Mouse (Mus musculus) left cerebral cortex, adult 2 months (tissue): ENCODE data around the gene Sema6d. TPM values are rescaled to one million over a fixed set of nuclear protein-coding genes. Genes with fewer than 3 reads are reported as not detected.

Source experiments
- DNase-seq, 2 experiments: peaks; one replicate each; pipeline ENCODE4 v3.0.0; 2021 to 2022; ENCODE audit warnings: low spot score in 2 of 2, mixed read lengths in 1 of 2; ENCODE audit errors: extremely low spot score in 1 of 2
- H3K27ac ChIP-seq: fragments of 200-600 bp; 2 replicates; pipeline ENCODE4 v1.8.1; 2022
- H3K4me3 ChIP-seq: fragments of 200-600 bp; 2 replicates; pipeline ENCODE4 v1.8.1; 2022
- CTCF ChIP-seq: fragments of 200-600 bp; IDR thresholded peaks from 2 replicates; pipeline ENCODE4 v1.8.1; 2022; ENCODE audit warnings: antibody characterized with exemption, mild to moderate bottlenecking, moderate library complexity
- intact Hi-C: fragments of 180-260 bp; cut with DNase I; formaldehyde crosslinking; loops from one replicate; pipeline ENCODE4 v1.15.1; 2025
- total RNA-seq, 2 experiments: library from RNA; stranded (reverse); gene quantifications; 2 replicates each; pipeline ENCODE4 v1.2.3; 2021

The Sema6d gene
- total RNA-seq, 2 experiments from 2014 or later = 45.3 to 50.4 TPM

DNA sequence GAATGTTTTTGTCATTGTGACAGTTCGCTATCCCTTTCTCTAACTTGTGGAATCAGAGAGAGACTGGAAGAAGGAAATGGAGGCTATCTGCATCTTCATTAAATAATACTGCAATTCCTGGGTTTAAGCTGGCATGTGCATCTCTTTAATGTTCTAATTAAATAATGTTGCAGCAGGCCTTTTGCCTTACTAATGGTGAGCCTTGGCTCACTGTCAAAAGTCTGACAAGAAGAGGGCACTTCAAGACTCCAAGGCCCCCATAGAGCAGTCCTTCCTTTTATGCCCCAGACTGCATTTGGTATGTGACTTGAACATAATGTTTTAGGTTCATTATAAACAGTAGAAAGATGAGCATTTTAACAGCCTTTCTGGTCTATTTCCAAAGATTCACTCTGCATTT is 147.1 kb downstream of the Sema6d start:
- no peak for TF ChIP-seq CTCF
- no peak overlapping the region for H3K27ac ChIP-seq
- DNase-seq = no peak
- intact Hi-C loops = no loop called here
- no peak overlapping the region for H3K4me3 ChIP-seq

DNA sequence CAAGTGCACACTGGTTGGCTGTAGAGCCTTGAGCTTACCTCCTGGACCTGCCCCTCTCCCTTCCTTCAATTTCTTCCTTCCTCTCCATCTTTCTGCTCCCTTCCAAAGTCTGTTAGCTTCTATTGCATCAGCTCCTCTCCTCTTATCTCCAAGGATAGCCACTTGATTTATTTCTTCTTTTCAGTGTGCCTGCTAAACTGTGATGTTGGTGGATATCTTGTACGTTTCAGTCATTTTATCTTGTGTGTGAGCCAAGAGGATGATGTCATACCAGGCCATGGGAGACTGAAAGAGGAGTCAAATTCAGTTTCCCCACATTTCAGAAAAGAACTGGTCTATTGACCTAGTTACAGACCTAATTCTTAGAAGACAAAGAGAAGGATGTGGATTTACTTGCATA is 153.8 kb downstream of the Sema6d start:
- H3K4me3 ChIP-seq = no peak overlapping the region
- no peak overlapping the region for H3K27ac ChIP-seq
- no peak for TF ChIP-seq CTCF
- intact Hi-C loops = no loop called here
- DNase-seq = no peak

- intact Hi-C loops = no loop called here
- H3K4me3 ChIP-seq = no peak overlapping the region
- TF ChIP-seq CTCF = no peak
- no peak for DNase-seq
- H3K27ac ChIP-seq = no peak overlapping the region
Measured at GRCm38 (mm10) chr2:124244543-124245245, 154.9 kb downstream of the Sema6d start.

GRCm38 (mm10) chr2:124258108-124258507 is 168.3 kb downstream of the Sema6d start:
- H3K4me3 ChIP-seq = no peak overlapping the region
- H3K27ac ChIP-seq = no peak overlapping the region
- intact Hi-C loops = no loop called here
- DNase-seq = no peak
- no peak for TF ChIP-seq CTCF

DNA sequence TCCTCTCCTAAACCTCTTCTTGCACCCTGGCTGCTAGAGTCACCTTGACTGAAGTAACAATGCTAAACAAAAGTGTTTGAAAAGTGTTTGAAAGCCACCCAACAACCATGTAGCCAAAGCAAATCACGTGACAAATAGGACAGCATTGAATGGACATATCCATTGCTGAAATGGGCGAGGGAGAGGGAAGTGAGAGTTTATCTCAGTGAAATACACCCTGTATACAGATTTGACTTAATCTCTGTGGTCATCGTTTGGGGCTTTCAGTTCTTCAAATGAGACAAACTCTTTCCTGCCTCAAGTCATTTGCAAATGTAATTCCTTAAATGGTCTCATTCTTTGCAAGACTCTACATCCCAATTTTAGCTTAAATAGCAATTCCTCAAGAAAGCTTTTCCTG is 174.5 kb downstream of the Sema6d start:
- H3K27ac ChIP-seq = no peak overlapping the region
- TF ChIP-seq CTCF = no peak
- no peak for DNase-seq
- no peak overlapping the region for H3K4me3 ChIP-seq
- intact Hi-C loops = no loop called here

GRCm38 (mm10) chr2:124271156-124271555 is 181.4 kb downstream of the Sema6d start:
- Histone ChIP-seq H3K4me3 (no peak overlapping the region), H3K27ac (no peak overlapping the region)
- no peak for TF ChIP-seq CTCF
- intact Hi-C loops = no loop called here
- DNase-seq = no peak

GRCm38 (mm10) chr2:124277492-124277891 is 187.7 kb downstream of the Sema6d start:
- no peak for TF ChIP-seq CTCF
- intact Hi-C loops = no loop called here
- Histone ChIP-seq H3K27ac (no peak overlapping the region), H3K4me3 (no peak overlapping the region)
- no peak for DNase-seq

DNA sequence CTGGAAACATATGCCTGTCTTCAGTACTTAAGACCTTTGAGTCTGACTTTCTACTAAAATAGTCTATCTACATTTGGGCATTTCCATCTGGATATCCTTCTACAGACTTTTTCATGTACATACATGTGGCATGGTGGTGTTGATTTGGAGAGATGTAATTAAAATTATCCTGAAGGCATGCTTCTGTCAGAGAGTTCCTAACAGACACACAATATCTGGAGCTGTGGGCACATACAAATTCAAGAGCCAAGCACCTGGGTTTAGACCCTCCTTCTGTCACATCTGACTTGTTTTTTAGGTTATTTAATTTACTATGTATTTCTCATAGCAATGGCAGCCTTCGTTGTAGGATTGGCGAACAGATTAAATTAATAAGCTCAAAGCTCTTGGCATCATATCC is 195.3 kb downstream of the Sema6d start:
- no peak overlapping the region for H3K4me3 ChIP-seq
- TF ChIP-seq CTCF = no peak
- no peak for DNase-seq
- H3K27ac ChIP-seq = no peak overlapping the region
- intact Hi-C loops = no loop called here

- Histone ChIP-seq H3K4me3 (no peak overlapping the region), H3K27ac (no peak overlapping the region)
- no peak for TF ChIP-seq CTCF
- intact Hi-C loops = no loop called here
- DNase-seq = no peak
Measured at GRCm38 (mm10) chr2:124289356-124289755, 199.6 kb downstream of the Sema6d start.

DNA sequence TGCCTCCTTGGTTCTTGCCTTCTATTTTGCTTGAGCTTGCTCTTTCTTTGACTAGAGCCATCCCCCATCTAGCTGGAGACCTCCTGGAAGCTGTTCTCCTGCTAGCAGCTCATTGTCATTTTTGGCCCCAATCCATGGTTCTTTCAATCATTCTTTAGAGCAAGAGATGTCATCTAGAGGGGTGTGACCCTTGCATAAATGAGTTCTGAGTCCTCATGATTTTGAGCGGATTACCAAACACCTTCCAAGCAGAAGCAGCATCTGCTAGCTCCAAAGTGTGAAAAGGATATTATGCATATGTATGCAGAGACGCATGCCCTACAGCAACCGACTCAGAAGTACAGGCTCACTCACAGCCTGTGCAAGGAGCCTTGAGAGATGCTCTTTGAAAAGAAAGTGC is 201.4 kb downstream of the Sema6d start:
- intact Hi-C loops = no loop called here
- Histone ChIP-seq H3K27ac (peak overlapping the region; percentile 64), H3K4me3 (no peak overlapping the region)
- no peak for DNase-seq
- no peak for TF ChIP-seq CTCF

- TF ChIP-seq CTCF = no peak
- intact Hi-C loops = no loop called here
- DNase-seq = no peak
- no peak overlapping the region for H3K4me3 ChIP-seq
- H3K27ac ChIP-seq = no peak overlapping the region
Measured at GRCm38 (mm10) chr2:124293601-124294000, 203.8 kb downstream of the Sema6d start.

DNA sequence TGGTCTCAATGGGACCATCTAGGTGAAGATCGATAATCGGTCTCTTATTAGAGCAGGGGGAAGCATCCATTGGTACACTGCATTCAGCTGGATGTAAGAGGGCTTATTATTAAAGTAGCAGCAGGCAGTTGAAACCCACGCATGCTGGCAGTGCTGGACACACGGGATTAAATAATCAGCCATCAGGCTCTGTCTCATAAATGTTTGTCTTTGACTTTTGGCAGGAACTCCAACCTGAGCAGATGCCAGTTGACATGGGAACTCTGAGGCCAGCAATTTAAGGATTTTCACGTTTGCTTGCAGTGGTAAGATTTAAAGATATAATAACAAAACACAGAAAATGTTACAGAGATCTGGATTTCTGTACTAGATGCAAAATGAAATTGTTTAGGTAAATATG is 208.6 kb downstream of the Sema6d start:
- no peak overlapping the region for H3K4me3 ChIP-seq
- DNase-seq = no peak
- no peak overlapping the region for H3K27ac ChIP-seq
- no peak for TF ChIP-seq CTCF
- intact Hi-C loops = no loop called here

- no peak for DNase-seq
- peak; percentile 39 for TF ChIP-seq CTCF
- Histone ChIP-seq H3K4me3 (no peak overlapping the region), H3K27ac (no peak overlapping the region)
- intact Hi-C loops = no loop called here
Measured at GRCm38 (mm10) chr2:124298872-124299271, 209.1 kb downstream of the Sema6d start.
